Mouse (Mus musculus) erythroblast, embryonic 14.5 days (primary cell): ENCODE measurements around the gene Asb10. TPM values are rescaled to one million over a fixed set of nuclear protein-coding genes. Genes with fewer than 3 reads are reported as not detected.

Source experiments
- H3K27me3 ChIP-seq: 2 replicates; pipeline ENCODE4 v1.6.1; 2012; ENCODE audit warnings: inconsistent platforms; ENCODE audit not compliant: control insufficient read depth
- H3K36me3 ChIP-seq: 2 replicates; pipeline ENCODE4 v1.6.1; 2012; ENCODE audit warnings: mild to moderate bottlenecking, inconsistent platforms; ENCODE audit not compliant: control insufficient read depth
- H3K4me1 ChIP-seq: 2 replicates; pipeline ENCODE4 v1.6.1; 2012; ENCODE audit warnings: inconsistent platforms; ENCODE audit not compliant: control insufficient read depth
- H3K4me3 ChIP-seq: replicated peaks from 2 replicates; pipeline ENCODE3; 2012; ENCODE audit warnings: moderate library complexity, mild to moderate bottlenecking, inconsistent platforms
- H3K9me3 ChIP-seq: 2 replicates; pipeline ENCODE4 v1.6.1; 2012; ENCODE audit warnings: low read length, inconsistent platforms, mixed read lengths; ENCODE audit not compliant: control insufficient read depth
- GATA1 ChIP-seq: IDR thresholded peaks from 2 replicates; pipeline ENCODE4 v1.6.1; 2012; ENCODE audit warnings: low read length, inconsistent platforms, mixed read lengths
- TAL1 ChIP-seq: IDR thresholded peaks from 3 replicates; pipeline ENCODE4 v1.6.1; 2012; ENCODE audit warnings: low read length, inconsistent platforms, mixed read lengths
- polyA plus RNA-seq: library from polyadenylated mRNA; stranded (reverse); fragments of >175 nt; gene quantifications from 2 replicates; pipeline ENCODE4 v1.2.3, GENCODE M21; 2012

The Asb10 gene
- polyA plus RNA-seq, 1 experiment, result not detected

DNA sequence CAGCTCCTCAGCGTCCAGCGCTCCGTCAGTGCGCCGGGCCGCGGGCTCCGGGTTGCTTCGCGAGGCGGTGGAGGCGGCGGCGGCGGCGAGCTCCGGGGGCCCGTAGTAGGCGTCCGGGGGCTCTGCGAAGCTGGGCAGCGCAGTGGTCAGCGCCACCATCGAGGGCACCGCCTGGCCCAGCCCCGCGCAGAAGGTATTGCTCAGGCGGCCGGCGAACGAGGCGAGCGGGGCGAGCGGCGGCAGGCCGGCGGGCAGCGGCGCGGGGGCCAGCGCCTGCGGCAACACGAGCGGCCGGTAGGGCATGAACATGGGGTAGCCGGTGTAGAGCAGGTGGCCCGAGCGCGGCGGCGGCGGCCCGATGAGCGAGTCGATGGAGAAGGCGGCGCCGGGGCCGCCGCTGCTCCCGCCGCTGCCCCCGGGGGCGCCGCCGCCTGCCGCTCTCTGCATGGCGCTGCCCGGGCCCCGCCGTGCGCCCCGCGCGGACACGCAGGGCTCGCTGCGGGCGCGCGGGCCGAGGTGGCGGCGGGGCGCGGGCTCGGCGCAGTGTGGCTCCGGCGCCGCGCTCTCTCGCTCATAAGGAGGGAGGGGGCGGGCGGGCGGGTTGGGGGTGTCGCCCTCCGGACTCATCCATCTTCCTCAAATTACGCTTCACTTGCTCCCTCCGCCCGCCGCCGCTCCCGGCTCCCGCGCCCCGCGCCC lies 14.4 kb downstream of the Asb10 start:
- H3K4me1 ChIP-seq, result peaks cover 2% of the 10 kb centered on the region; the same call in 1 of the 2 replicates
- H3K4me3 ChIP-seq, result no peak overlapping the region
- no peaks in the 10 kb centered on the region; the same call in 1 of the 2 replicates for H3K9me3 ChIP-seq
- H3K27me3 ChIP-seq, result peaks cover 90% of the 10 kb centered on the region
- H3K36me3 ChIP-seq, result no peaks in the 10 kb centered on the region
- TF ChIP-seq TAL1 (no peak), GATA1 (no peak)

DNA sequence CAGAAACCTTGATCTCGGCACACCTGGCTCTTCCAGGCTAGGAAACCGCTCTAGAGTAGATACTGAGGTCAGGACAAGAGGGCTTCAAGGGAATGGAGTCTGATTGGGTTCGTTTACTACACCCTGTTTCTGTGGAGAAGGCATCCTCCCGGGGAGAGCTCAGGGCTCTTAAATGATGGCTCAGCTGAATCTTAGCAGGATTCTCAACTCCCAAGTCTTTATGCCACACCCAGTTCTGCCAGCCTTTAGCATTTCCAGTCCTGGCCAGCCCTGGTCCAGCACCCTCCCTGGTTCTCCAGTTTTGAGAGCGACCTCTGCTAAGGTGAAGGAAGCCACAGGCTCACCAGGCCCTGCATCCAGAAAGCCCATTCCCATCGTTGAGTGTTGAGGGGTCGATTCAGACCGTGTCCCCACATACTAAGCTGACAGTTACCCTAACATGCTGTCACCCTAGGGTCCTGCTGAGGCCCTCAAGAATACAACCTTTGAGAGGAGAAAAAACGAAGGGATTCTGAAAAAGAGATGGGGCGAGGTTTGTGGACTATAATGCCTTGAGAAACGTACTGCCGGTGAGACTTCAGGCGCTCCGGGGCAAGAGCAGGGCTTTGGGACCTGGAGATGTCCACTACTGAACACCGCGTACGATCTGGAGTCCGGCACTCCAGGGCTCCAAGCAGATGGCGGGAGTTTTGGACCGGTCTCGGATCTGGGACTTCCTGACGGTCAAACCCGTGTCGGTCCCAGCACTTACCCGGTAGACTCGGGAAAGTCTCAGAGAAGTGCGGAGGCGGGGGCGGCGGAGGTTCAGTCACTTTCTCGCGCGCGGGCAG lies 15.2 kb downstream of the Asb10 start:
- Histone ChIP-seq H3K36me3 (no peaks in the 10 kb centered on the region), H3K4me1 (peaks cover 2% of the 10 kb centered on the region; the same call in 1 of the 2 replicates), H3K9me3 (no peaks in the 10 kb centered on the region; the same call in 1 of the 2 replicates), H3K27me3 (peaks cover 89% of the 10 kb centered on the region), H3K4me3 (no peak overlapping the region)
- no peak for TF ChIP-seq GATA1
- no peak for TF ChIP-seq TAL1

DNA sequence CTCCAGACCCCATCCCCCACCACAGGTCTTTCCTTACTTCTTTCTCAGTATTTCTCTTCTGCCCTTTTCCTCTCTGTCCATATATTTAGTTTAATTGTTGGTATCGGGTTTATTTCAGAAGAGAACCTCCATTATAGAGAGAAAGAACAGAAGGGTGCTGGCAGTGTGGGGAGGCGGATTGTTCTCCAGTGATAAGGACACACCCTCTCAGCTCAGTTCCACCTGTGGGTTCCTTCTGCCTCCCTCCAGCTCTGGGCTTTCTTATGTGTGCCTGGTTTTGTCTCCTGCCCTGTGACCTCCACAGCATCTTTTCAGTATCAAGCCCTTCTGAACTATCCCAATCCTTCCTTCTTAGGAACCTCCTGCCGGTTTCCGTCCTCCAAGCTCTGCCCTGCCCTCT lies 16.3 kb downstream of the Asb10 start:
- Histone ChIP-seq H3K27me3 (peaks cover 92% of the 10 kb centered on the region), H3K36me3 (no peaks in the 10 kb centered on the region), H3K9me3 (no peaks in the 10 kb centered on the region; the same call in 1 of the 2 replicates), H3K4me1 (peaks cover 2% of the 10 kb centered on the region; the same call in 1 of the 2 replicates), H3K4me3 (no peak overlapping the region)
- no peak for TF ChIP-seq GATA1
- TF ChIP-seq TAL1, result no peak

DNA sequence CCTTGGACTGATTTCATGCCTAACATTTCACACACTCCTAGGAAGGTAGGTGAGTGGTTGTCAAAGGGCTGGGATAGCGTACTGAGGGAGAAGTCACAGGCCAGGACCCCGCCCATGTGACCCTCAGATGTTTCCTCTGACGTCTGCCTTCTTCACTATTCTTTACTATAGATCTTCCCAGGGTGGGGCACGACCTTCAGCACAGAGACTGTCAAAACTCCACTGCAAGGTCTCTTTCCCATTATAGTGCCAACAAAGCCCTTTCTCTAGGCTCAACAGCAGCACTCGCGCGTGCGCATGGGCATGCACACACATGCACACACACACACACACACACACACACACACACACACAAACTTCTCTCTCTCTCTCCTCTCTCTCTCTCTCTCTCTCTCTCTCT lies 17.0 kb downstream of the Asb10 start:
- peaks cover 2% of the 10 kb centered on the region; the same call in 1 of the 2 replicates for H3K4me1 ChIP-seq
- TF ChIP-seq GATA1, result no peak
- TF ChIP-seq TAL1, result no peak
- H3K36me3 ChIP-seq, result no peaks in the 10 kb centered on the region

DNA sequence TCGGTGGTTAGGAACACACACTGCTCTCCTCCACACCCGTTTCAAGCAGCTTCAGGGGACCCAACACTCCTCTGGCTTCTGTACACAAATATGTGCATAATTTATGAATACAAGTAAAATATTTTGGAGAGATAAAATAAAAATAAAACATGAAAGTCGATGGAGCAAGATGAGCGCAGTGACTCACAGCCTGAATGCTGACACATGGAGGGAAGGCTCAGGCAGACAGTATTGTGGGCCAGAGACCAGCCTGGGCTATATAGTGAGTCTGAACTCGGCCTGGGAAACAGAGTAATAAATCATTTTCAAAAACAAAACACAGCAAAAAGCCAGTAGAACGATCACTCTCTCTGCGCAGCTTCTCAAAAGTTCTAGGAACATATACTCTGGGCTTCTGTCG lies 19.4 kb downstream of the Asb10 start:
- peaks cover 2% of the 10 kb centered on the region; the same call in 1 of the 2 replicates for H3K4me1 ChIP-seq
- no peaks in the 10 kb centered on the region; the same call in 1 of the 2 replicates for H3K9me3 ChIP-seq
- TF ChIP-seq TAL1, result no peak
- TF ChIP-seq GATA1, result no peak
- H3K4me3 ChIP-seq, result no peak overlapping the region
- no peaks in the 10 kb centered on the region for H3K36me3 ChIP-seq
- H3K27me3 ChIP-seq, result peaks cover 69% of the 10 kb centered on the region

More for the DNA sequence above, 17.0 kb downstream of the Asb10 start:
- Histone ChIP-seq H3K9me3 (no peaks in the 10 kb centered on the region; the same call in 1 of the 2 replicates), H3K4me3 (no peak overlapping the region), H3K27me3 (peaks cover 85% of the 10 kb centered on the region)

DNA sequence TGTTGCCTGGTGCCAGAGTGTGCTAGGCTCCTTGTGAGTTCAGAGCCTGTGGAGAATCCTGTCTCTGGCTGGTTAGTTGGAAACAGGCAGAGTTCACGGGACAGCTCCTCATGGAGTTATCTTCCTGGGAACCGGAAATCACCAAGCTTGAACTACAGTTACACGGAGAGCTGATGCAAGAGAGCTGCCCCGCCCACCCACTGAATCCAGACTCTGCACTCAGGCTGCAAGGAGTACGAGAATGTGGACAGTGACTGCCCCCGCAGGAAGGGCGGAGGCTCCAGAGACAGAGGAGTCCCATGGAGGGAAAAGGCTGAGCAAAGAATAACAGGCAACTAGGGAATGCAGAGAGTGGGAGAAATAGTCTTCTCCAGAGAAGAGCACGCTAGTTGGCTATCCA lies 28.5 kb downstream of the Asb10 start:
- no peak for TF ChIP-seq TAL1
- TF ChIP-seq GATA1, result no peak
- H3K9me3 ChIP-seq, result no peaks in the 10 kb centered on the region; the same call in 1 of the 2 replicates
- no peaks in the 10 kb centered on the region for H3K4me1 ChIP-seq
- H3K4me3 ChIP-seq, result no peak overlapping the region
- peaks cover 9% of the 10 kb centered on the region for H3K27me3 ChIP-seq
- no peaks in the 10 kb centered on the region for H3K36me3 ChIP-seq

DNA sequence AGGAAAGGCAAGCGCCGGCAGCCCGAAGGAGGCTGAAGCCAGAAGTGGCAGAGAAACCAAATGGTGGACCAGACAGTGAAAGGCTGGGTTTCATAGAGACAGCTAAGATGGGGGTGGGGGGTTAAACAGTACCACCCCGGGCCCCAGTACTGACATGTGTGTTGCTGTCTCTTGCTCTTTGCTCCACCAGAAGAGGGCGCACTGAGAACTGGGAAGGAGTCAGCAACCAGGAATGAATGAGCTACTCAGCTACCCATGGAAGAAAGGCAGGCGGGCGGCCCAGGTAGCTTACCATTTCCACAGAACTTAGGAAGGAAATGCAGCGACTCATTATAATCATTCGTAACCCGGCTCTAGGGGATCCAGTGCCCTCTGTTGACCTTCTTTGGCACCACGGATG lies 30.1 kb downstream of the Asb10 start:
- H3K27me3 ChIP-seq, result peaks cover 9% of the 10 kb centered on the region
- no peaks in the 10 kb centered on the region; the same call in 1 of the 2 replicates for H3K9me3 ChIP-seq
- no peaks in the 10 kb centered on the region for H3K4me1 ChIP-seq
- no peak overlapping the region for H3K4me3 ChIP-seq
- TF ChIP-seq GATA1, result no peak
- no peak for TF ChIP-seq TAL1
- no peaks in the 10 kb centered on the region for H3K36me3 ChIP-seq

DNA sequence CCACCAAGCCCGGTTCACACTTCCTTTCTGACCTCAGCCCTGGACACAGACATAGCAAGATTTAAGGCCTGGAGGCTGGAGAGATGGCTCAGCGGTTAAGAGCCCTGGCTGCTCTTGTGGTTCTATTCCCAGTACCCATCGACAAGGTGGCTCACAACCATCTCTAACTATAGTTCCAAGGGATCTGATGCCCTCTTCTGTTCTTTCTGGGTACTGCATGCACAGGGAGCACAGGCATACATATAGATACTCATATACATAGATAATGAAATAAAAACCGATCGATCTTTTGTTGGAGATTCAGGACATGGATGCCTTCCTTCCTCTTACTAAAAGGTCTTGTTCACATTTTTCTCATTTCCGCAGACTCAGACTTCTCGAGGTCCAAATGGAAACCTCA lies 32.4 kb downstream of the Asb10 start:
- TF ChIP-seq GATA1 (no peak), TAL1 (no peak)
- Histone ChIP-seq H3K9me3 (no peaks in the 10 kb centered on the region; the same call in 1 of the 2 replicates), H3K4me1 (no peaks in the 10 kb centered on the region; the same call in 1 of the 2 replicates), H3K27me3 (peaks cover 27% of the 10 kb centered on the region), H3K4me3 (no peak overlapping the region), H3K36me3 (no peaks in the 10 kb centered on the region)

DNA sequence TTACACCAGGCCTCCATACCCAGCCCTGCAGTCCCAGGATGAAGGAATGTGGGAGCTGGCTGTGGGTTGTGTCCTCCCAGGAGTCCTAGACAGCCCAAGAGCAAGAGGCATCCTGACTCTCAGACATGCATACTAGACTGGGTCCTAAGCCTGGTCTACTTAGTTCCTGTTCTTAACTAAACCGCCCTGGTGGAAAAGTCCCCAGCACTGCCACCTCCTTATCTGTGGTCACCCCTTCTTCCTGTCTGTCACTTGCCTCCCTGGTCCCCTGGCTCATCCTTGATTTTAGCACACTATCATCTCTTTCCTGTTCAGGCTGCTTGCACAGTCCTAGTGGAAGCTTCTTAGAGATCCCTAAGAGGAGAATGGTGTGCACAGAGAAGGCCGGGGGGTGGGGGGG lies 35.3 kb downstream of the Asb10 start:
- H3K27me3 ChIP-seq, result peaks cover 18% of the 10 kb centered on the region
- no peak for TF ChIP-seq GATA1
- TF ChIP-seq TAL1, result no peak
- no peak overlapping the region for H3K4me3 ChIP-seq
- H3K36me3 ChIP-seq, result peaks cover 18% of the 10 kb centered on the region
- H3K4me1 ChIP-seq, result no peaks in the 10 kb centered on the region; the same call in 1 of the 2 replicates
- no peaks in the 10 kb centered on the region; the same call in 1 of the 2 replicates for H3K9me3 ChIP-seq
